Comparison of ENCODE assay signal across 17 mouse cellular contexts in the genomic region with DNA sequence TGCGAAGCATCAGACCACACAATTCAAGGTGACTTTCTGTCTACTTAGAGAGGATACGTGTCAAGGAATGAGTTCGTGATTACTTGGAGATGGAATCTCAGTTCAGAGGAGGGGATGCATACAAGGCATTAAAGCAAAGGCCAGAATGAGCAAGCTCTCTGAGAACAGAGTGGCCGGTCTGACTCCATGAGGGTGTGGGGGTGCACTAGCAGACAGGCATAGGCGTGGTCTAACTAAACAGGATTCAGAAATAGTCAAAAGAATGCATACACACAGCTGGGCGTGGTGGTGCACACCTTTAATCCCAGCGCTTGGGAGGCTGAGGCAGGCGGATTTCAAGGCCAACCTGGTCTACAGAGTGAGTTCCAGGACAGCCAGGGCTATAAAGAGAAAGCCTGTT. TPM values are rescaled to one million over a fixed set of nuclear protein-coding genes. Genes with fewer than 3 reads are reported as not detected.
DNase-seq lines count a peak whose midpoint lies in the region.
"Had no signal": no experiment of that assay in that cellular context is flagged by ENCODE, and none has a peak within 500 bp of the region (broad histone marks: within the 10 kb centered on the region; RNA-seq: fewer than 3 reads in every experiment).

No protein-coding gene starts in this region.

- intact Hi-C loops in heart, postnatal 10 days (cut with DNase I): no loop called here

- DNase-seq in heart, adult 11 months: peak; percentile 78
- no peak for DNase-seq in heart, postnatal 10 days
- DNase-seq in R1 (ENCODE audit: low read depth, low spot score): peak; percentile 96
- DNase-seq in frontal cortex, postnatal 36 days (ENCODE audit: low spot score in 2 of 2): no peak
- DNase-seq in lung, postnatal 10 days: no peak
- DNase-seq: adrenal gland, adult 8-10 months; adrenal gland, postnatal 14 days; adrenal gland, postnatal 36 days; B cell, adult 2 months; cerebellum, adult 11-12 months; cerebellum, adult 2 months; cerebellum, adult 9-10 months; cerebellum, postnatal 10 days; cerebellum, postnatal 25 days; forebrain, postnatal 0 days had no signal

RNA-seq across cellular contexts. Expression of a gene that starts 33.3 kb away (rescaled TPM):
- not detected for total RNA-seq in heart, postnatal 10 days (2021)
- total RNA-seq: adrenal gland, adult 18-20 months; adrenal gland, adult 8-10 months; adrenal gland, postnatal 14 days; adrenal gland, postnatal 36 days; forebrain, postnatal 0 days; G1E had no signal

Comparison
In these comparisons a context has a peak if more than half of its experiments do, and no peak if none do; other contexts are left out.
1. DNase-seq: peak in heart, adult 11 months (single experiment) and R1 (single experiment); none in heart, postnatal 10 days (0 of 2), frontal cortex, postnatal 36 days (0 of 2) and lung, postnatal 10 days (single experiment).